Mouse (Mus musculus): ENCODE results near the gene Aen.

Aen gene

DNA sequence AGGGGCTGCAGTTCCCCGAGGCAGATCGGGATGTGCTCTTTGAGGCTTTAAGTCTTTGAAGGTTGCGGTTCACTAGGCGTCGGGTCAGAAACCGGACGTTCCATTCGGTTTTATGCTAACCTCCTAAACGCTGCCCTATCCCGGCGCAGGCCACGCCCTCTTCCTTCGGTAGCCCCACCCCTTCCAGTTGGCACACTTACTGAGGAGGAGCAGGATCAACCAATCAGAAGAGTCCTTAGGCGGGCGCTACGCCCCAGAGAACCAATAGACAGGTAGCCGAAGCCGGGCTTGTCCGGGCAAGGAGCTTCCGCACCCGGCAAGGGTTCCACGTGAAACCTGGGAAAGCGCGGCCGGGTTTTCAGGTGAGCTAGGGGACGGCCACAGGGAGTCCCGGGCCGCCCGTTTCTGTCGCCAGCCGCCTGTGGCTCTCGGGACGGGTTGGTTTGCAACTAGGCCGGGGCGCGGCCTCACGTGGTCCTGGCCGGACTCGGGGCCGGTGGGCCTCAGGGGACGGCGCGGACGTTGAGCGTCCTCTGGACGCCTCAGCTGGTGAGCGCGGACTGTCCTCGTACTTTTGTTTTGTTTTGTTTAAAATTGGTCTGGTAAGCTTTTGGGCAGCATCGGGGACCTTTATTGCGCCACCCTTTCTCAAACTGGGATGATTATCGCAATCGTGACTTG lies at the start of gene Aen:
Gene Aen, plus strand, starts transcription at position 202 of the 681 bp plus-strand sequence.
- no peak; the same call in 1 of the 2 replicates for TF ChIP-seq GATA4 (IDR thresholded peaks at IDR 0.05; ENCODE audit: insufficient replicate concordance, low read length)

DNA sequence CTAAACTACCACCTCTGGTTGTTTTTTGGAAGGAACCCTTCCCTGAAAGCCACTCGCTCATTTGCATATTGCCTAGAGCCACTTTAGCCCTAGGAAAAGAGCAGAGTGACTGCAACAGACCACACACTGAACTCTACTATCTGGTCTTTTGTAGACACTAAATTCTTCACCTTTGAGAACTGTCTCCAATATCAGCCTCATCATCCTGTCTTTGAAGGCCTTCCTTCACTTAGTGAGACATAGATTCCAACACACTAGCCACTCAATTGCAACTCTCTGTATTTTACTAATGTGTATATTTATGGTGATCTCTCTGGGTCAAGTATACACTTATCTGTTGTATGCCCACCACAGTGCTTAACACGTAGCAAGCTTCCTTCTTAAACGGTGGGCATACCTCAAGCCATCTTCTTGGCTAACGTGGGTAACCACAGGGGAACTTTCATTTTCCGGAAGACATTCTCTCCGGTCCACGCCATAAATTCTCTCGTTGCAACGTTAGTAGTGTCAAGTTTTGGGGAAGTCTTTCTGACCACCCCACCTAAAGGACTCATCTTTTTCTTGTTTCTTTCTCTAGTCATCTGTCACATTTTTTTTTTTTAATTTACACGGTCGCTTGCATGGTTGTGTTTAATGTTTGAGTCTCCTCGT lies 49.5 kb upstream of the Aen start:
- no peak for TF ChIP-seq GATA4 (IDR thresholded peaks at IDR 0.05; ENCODE audit: insufficient replicate concordance, low read length)

DNA sequence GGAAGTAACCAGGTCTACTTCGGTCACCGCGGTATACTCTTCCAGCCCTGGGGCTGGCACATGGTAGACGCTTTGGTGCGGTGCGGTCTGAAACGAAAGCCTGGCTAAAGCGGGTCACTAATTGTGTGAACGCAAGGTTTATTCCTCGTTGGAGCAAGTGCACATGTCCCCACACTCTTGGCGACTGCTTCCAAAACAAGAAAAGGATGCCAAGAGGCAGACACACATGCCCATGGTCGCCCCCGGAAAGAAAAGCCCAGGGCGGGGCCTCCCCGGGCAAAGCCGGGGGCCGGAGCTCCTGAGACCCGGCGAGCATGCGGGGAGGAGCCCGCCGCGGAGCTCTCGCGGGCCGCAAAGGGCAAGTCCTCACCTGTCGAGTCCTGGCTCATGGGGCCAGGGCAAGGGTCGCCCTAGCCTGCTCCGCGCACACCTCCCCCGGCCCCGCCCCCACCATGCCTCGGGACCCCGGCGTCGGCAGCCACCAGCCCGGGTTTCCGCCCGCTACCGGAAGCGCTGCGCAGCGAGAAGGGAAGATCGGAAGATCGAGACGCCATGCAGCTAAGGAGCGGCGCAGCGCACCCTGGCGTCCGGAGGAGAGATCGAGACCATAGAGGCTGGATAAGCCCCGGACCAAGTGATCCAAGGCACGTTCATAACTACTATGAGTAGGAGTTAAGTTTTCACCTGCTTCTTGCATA lies 48.8 kb upstream of the Aen start, which contains the start of gene Det1:
Gene Det1, minus strand, starts transcription at position 527 of the 698 bp plus-strand sequence.
- TF ChIP-seq GATA4 (IDR thresholded peaks at IDR 0.05; ENCODE audit: insufficient replicate concordance, low read length) = no peak

DNA sequence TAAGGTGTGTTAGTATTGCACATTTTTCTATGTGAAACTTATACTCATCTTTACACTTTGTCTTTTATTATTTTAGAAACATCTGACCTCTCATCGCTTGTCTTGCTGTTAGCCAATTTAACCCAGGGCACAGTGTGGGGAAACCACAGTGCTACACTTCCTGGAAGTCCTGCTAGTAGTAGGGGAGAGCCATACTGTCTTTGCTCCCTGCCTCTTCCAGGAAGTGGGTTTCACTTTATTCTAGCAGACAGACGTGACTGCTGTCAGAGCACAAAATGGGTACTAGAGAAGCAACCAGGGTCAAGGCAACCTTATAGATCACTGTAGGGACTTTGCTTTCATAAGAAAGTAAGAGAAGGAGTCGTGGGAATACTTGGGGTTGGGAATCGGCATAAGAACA lies 41.6 kb upstream of the Aen start:
- TF ChIP-seq GATA4 (IDR thresholded peaks at IDR 0.05; ENCODE audit: insufficient replicate concordance, low read length) = no peak

DNA sequence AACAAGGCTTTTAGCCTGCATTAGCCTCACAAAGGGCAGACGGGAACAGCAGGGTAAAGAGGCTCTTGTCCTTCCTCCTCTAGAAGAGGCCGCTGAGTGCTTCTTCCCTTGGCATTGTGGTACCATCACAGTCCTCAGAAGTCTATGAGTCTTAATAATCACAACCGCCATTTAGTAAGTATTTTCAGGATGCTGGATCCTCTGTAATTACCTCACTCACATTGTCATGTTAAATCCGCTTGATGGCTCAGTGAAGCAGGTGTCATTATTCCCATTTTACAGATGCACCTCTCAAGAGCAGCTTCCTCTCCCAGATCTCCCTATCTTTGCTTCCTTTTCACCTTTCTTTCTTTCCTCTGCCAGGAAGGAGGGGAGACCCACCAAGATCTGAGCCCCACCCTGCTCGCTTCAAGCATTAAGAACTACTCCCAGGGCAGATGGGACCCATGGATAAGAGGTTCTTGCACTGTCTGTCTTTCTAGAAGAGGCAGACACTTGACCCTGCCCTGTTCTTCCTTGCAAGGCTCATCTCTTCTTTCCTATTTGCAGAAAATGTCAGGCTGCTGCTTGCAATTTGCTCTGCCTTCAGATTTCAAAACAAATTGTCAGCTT lies 40.5 kb upstream of the Aen start:
- no peak for TF ChIP-seq GATA4 (IDR thresholded peaks at IDR 0.05; ENCODE audit: insufficient replicate concordance, low read length)

DNA sequence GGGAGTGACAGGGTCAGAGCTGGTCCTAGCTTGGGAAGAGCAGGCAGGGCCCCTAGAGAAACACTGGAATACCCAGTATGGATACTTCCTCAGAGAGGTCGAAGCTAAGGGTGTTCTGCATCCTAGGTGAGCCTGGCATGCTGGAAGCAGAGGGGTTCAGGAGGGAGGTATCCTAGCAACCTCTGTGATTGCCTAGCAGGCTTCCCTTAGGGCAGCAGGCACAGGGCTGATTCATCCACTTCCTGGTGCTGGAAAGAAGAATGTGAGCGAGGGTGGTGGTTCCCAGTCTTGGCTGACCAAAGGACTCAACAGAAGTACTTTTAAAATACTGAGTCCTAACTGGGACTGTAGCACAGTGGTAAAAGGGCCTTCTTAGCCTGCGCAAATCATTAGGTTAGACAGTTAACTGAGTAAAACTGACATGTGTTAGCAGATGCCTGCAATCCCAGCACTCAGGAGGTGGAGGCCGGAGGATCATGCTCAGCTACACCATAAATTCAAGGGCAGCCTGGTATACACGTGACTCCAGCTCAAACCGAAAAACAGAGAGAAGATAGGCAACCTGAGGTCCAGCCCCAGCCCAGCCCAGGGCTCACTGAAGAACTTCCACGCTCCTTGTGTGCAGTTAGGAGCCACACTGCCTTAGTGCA lies 31.7 kb upstream of the Aen start:
- no peak for TF ChIP-seq GATA4 (IDR thresholded peaks at IDR 0.05; ENCODE audit: insufficient replicate concordance, low read length)

DNA sequence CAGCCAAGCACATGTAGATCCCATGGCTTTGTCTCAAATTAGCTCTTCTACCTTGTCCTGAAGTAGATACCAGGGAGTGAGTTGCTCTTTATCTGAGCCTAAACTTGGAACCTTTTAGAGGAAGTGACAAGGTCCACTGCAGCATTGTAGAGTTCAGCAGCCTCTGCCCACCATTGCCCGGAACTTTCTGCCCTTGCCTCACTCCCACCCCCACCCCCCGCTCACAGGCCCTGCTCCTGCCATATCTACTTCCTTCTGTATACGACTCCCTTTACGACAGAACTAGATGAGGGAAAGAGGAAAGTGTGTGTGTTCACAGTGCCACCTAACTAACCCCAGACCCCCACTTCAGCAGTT lies 31.2 kb upstream of the Aen start:
- TF ChIP-seq GATA4 (IDR thresholded peaks at IDR 0.05; ENCODE audit: insufficient replicate concordance, low read length) = no peak

DNA sequence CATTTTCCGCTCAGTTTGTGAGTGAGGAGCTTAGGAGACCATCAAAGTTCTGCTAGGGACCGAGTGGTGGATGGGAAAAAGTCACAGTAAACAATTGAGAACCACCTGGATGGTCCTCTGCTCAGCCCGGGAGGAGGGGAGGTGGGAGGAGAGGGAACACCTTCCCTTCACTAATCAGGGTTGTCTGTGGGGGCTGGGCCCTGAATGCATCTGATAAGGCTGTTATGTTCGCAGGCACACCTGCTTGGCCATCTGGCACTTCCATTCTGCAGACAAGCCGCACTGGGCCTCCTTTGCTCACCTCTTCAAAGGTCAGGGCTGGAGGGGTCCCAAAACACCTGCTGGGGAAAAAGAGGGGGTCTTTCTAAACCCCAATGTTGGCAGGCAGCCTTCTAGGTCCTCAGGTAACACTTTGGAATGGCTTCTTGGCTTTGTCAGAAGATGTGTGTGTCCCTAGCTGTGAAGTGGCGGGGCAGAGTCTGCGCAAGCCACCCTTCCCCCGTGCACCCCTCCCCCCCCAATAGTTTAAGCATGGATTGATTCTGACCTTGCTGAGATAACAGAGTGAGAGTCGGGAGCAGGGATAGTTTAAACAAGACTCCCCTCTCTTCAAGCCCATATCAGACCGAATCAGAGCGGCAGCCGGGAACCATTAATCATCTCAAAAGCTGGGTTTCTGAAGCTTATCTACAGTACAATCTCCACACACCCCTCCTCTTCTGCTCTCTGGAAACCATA lies 30.3 kb upstream of the Aen start:
- no peak for TF ChIP-seq GATA4 (IDR thresholded peaks at IDR 0.05; ENCODE audit: insufficient replicate concordance, low read length)

DNA sequence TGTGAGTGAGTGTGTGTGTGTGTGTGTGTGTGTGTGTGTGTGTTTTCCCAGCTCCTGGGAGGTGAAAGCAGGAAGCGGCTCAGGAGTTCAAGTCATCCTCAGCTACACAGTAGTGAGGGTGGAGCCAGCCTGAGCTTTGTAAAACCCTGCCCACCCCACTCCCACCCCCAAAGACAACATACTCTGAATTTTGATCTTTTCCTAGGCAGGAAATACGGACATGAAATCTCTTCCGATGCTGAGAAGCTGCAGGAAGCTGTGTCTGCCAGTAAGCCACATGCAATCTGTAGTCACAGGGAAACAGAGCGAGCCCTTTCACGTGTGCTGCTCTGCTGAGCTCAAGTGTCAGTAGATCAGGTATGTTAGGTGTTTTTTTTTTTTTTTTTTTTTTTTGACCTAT lies 26.9 kb upstream of the Aen start:
- TF ChIP-seq GATA4 (IDR thresholded peaks at IDR 0.05; ENCODE audit: insufficient replicate concordance, low read length) = no peak

DNA sequence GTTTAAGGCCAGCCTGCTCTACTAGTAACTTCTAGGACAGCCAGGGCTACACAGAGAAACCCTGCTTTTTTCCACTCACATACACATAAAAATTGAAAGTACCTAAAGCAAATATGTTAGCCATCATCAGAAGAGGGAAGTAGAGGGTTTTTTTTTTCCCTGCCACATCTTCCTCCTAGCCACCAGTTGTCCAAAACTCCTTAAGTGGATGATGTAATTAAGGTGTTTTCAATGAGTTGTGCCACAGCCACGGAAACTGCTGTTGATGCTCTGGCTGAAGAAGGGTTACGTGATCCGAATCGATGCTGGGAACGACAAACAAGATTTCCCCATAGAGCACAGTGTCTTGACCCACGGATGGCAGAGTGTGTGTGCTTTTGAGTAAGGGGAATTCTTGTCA lies 23.3 kb upstream of the Aen start:
- TF ChIP-seq GATA4 (IDR thresholded peaks at IDR 0.05; ENCODE audit: insufficient replicate concordance, low read length) = no peak

DNA sequence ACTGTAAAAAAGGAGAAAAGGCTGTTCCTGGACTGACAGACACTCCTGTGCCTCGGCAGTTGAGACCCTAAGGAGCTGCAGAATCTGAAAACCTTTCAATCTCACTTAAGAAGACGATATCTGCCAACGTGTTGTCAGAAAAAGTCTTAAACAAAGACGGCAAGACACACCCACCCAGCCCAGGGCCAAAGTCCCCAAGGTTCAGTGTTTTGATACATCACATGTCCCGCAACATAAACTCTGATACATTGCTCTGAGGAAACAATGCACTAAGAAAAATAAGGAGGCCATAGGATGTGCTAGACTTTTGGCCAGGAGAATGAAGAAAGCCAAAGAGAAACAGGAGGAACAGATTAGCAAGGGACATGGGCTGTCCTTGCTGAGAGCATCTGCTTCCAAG lies 22.8 kb upstream of the Aen start:
- TF ChIP-seq GATA4 (IDR thresholded peaks at IDR 0.05; ENCODE audit: insufficient replicate concordance, low read length) = no peak

DNA sequence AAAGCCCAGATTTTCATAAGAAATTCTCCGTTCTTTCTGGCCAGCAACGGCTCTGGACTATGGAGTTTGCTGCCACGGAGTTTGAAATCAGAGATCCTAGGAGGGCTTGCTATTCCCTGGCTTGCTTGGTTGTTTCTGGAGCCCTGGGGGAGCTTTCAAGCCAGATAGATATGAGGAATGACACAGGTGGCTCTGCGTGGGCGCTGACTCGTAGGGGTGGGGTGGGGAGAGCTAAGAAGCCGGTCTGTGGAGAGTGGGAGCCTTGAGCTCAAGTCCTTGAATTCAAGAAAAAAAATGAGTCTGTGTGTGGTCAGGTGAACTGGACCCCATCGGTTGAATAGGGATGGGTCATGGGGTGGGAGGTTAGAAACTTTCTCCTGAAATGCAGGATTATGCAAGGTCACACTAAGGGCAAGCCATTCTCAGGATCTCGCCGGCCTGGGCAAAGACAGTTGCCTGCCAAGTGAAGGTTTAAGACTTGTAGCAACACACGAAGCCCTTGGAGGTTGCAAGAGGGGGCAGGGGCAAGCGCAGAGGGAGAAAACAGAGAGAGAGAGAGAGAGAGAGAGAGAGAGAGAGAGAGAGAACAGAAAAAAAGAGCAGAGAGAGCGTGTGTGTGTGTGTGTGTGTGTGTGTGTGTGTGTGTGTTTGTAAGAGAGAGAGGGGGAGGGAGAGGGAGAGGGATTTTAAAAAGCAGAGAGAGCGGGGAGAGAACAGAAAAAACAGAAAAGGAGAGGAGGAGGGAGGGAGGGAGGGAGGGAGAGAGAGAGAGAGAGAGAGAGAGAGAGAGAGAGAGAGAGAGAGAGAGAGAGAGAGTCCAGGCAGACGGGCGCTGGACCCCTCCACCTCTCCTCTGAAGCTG lies 13.8 kb upstream of the Aen start:
- no peak for TF ChIP-seq GATA4 (IDR thresholded peaks at IDR 0.05; ENCODE audit: insufficient replicate concordance, low read length)

DNA sequence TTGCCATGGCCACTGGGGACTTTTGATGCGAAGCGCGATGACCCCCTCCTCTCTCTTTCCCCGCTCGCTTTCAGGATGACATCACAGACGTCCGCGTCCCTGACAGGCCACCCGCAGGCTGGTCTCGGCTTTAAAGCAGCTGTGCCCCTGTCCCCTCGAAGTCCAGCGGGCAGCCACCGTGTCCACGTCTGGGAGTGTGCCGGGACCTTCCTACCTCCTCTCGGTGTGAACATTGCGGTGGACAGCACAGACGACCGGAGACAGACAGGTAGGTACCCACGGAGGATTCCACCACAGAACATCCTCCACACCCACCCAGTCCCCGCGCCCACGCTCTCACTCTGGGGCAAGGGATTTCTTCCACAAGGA lies 13.2 kb upstream of the Aen start:
- no peak for TF ChIP-seq GATA4 (IDR thresholded peaks at IDR 0.05; ENCODE audit: insufficient replicate concordance, low read length)

Measured in liver, adult (tissue).